Mouse (Mus musculus): ENCODE results near the gene Acbd4. TPM values are rescaled to one million over a fixed set of nuclear protein-coding genes. Genes with fewer than 3 reads are reported as not detected.

Gene Acbd4
- total and polyA plus RNA-seq, 3 experiments, result 27.8 to 38.1 (median 27.8) TPM

- under 1% methylated on average over 39 of the region's 39 CpGs for WGBS
- peak in 1 of 2 experiments; percentile 82 for DNase-seq
- Histone ChIP-seq H3K4me1 (ENCODE audit: control insufficient read depth, insufficient read depth, low read length) (peaks cover 3% of the 10 kb centered on the region), H3K27me3 (ENCODE audit: control insufficient read depth, insufficient read depth, low read length) (no peaks in the 10 kb centered on the region), H3K27ac (peak within 1 kb of the TSS; percentile 99), H3K4me3 (peak within 1 kb of the TSS; percentile 100), H3K9ac (ENCODE audit: low read depth, low read length) (peak within 1 kb of the TSS; percentile 100), H3K79me2 (replicated peaks; ENCODE audit: control insufficient read depth, insufficient read depth, low read length) (0 out of 2 replicates have a peak, but pooled peaks cover 2% of the 10 kb centered on the region), H3K36me3 (ENCODE audit: control insufficient read depth, insufficient read depth, low read length) (peaks cover 13% of the 10 kb centered on the region)
- intact Hi-C loops (cut with DNase I), result loop anchor here (1.0 kb wide), 1 partner anchor 16 kb away; the partner anchor contains the start of gene Hexim1
- no peak for TF ChIP-seq CTCF (IDR thresholded peaks at IDR 0.05)
- TF ChIP-seq POLR2A (IDR thresholded peaks at IDR 0.05; ENCODE audit: insufficient read depth, low read depth, low read length), result peak; percentile 33; the same call in 1 of the 2 replicates
Observed at GRCm38 (mm10) chr11:103131701-103132575, 30.5 kb downstream of the Acbd4 start, which contains the start of gene Hexim2. Hexim2 (plus strand) TSS chr11:103132429.

GRCm38 (mm10) chr11:103132576-103133455, 31.3 kb downstream of the Acbd4 start:
- under 1% methylated on average over 54 of the region's 58 CpGs for WGBS
- Histone ChIP-seq H3K36me3 (ENCODE audit: control insufficient read depth, insufficient read depth, low read length) (peaks cover 13% of the 10 kb centered on the region), H3K4me1 (ENCODE audit: control insufficient read depth, insufficient read depth, low read length) (peaks cover 3% of the 10 kb centered on the region), H3K79me2 (replicated peaks; ENCODE audit: control insufficient read depth, insufficient read depth, low read length) (0 out of 2 replicates have a peak, but pooled peaks cover 2% of the 10 kb centered on the region), H3K27ac (peak overlapping the region; percentile 99), H3K4me3 (peak overlapping the region; percentile 100), H3K9ac (ENCODE audit: low read depth, low read length) (peak overlapping the region; percentile 100), H3K27me3 (ENCODE audit: control insufficient read depth, insufficient read depth, low read length) (no peaks in the 10 kb centered on the region)
- TF ChIP-seq EP300 (IDR thresholded peaks at IDR 0.05; ENCODE audit: insufficient read depth, low read depth, low read length), result peak; percentile 93
- no peak for TF ChIP-seq CTCF (IDR thresholded peaks at IDR 0.05)
- TF ChIP-seq POLR2A (IDR thresholded peaks at IDR 0.05; ENCODE audit: insufficient read depth, low read depth, low read length), result peak; percentile 86
- DNase-seq, result peak; percentile 100
- intact Hi-C loops (cut with DNase I), result loop anchor here (1.0 kb wide), 2 partner anchors 17 to 26 kb away; partner anchors contain the start of gene Hexim1

- H3K27ac ChIP-seq, result peak overlapping the region; percentile 84
- TF ChIP-seq CTCF (IDR thresholded peaks at IDR 0.05) (no peak), POLR2A (IDR thresholded peaks at IDR 0.05; ENCODE audit: insufficient read depth, low read depth, low read length) (no peak), EP300 (IDR thresholded peaks at IDR 0.05; ENCODE audit: insufficient read depth, low read depth, low read length) (no peak)
- 0 out of 2 replicates have a peak, but pooled peaks cover 2% of the 10 kb centered on the region for H3K79me2 ChIP-seq (replicated peaks; ENCODE audit: control insufficient read depth, insufficient read depth, low read length)
- no peak for DNase-seq
- H3K27me3 ChIP-seq (ENCODE audit: control insufficient read depth, insufficient read depth, low read length), result no peaks in the 10 kb centered on the region
- peaks cover 13% of the 10 kb centered on the region for H3K36me3 ChIP-seq (ENCODE audit: control insufficient read depth, insufficient read depth, low read length)
- H3K4me3 ChIP-seq, result peak overlapping the region; percentile 2; the same call in 1 of the 2 replicates
- H3K9ac ChIP-seq (ENCODE audit: low read depth, low read length), result peak overlapping the region; percentile 59
- H3K4me1 ChIP-seq (ENCODE audit: control insufficient read depth, insufficient read depth, low read length), result peaks cover 3% of the 10 kb centered on the region
- intact Hi-C loops (cut with DNase I), result loop anchor here (1.0 kb wide), 1 partner anchor 26 kb away; no protein-coding TSS in a partner anchor
- 64% methylated on average over 6 of the region's 6 CpGs for WGBS
Observed at GRCm38 (mm10) chr11:103133456-103134185, 32.1 kb downstream of the Acbd4 start.

- Histone ChIP-seq H3K4me1 (ENCODE audit: control insufficient read depth, insufficient read depth, low read length) (peaks cover 3% of the 10 kb centered on the region), H3K36me3 (ENCODE audit: control insufficient read depth, insufficient read depth, low read length) (peaks cover 13% of the 10 kb centered on the region), H3K9ac (ENCODE audit: low read depth, low read length) (no peak overlapping the region), H3K79me2 (replicated peaks; ENCODE audit: control insufficient read depth, insufficient read depth, low read length) (0 out of 2 replicates have a peak, but pooled peaks cover 2% of the 10 kb centered on the region), H3K27ac (no peak overlapping the region), H3K4me3 (no peak overlapping the region), H3K27me3 (ENCODE audit: control insufficient read depth, insufficient read depth, low read length) (no peaks in the 10 kb centered on the region)
- intact Hi-C loops (cut with DNase I), result no loop called here
- no peak for DNase-seq
- TF ChIP-seq CTCF (IDR thresholded peaks at IDR 0.05), result no peak
- TF ChIP-seq POLR2A (IDR thresholded peaks at IDR 0.05; ENCODE audit: insufficient read depth, low read depth, low read length), result no peak
- no peak for TF ChIP-seq EP300 (IDR thresholded peaks at IDR 0.05; ENCODE audit: insufficient read depth, low read depth, low read length)
- 49% methylated on average over 3 of the region's 3 CpGs for WGBS
Observed at GRCm38 (mm10) chr11:103134221-103134620, 32.7 kb downstream of the Acbd4 start.

GRCm38 (mm10) chr11:103136039-103136577, 34.6 kb downstream of the Acbd4 start:
- H3K27me3 ChIP-seq (ENCODE audit: control insufficient read depth, insufficient read depth, low read length), result no peaks in the 10 kb centered on the region
- no peak overlapping the region for H3K9ac ChIP-seq (ENCODE audit: low read depth, low read length)
- no peak overlapping the region for H3K27ac ChIP-seq
- peaks cover 4% of the 10 kb centered on the region for H3K36me3 ChIP-seq (ENCODE audit: control insufficient read depth, insufficient read depth, low read length)
- intact Hi-C loops (cut with DNase I), result no loop called here
- no peaks in the 10 kb centered on the region for H3K79me2 ChIP-seq (replicated peaks; ENCODE audit: control insufficient read depth, insufficient read depth, low read length)
- WGBS, result 81% methylated on average over 8 of the region's 8 CpGs
- H3K4me1 ChIP-seq (ENCODE audit: control insufficient read depth, insufficient read depth, low read length), result peaks cover 10% of the 10 kb centered on the region
- no peak overlapping the region for H3K4me3 ChIP-seq
- no peak for DNase-seq
- no peak for TF ChIP-seq POLR2A (IDR thresholded peaks at IDR 0.05; ENCODE audit: insufficient read depth, low read depth, low read length)
- TF ChIP-seq CTCF (IDR thresholded peaks at IDR 0.05), result no peak
- no peak for TF ChIP-seq EP300 (IDR thresholded peaks at IDR 0.05; ENCODE audit: insufficient read depth, low read depth, low read length)
